Mouse (Mus musculus): ENCODE data around the gene Trim26. TPM values are rescaled to one million over a fixed set of nuclear protein-coding genes. Genes with fewer than 3 reads are reported as not detected.

Gene Trim26
- total RNA-seq, 1 experiment = 24.6 TPM

DNA sequence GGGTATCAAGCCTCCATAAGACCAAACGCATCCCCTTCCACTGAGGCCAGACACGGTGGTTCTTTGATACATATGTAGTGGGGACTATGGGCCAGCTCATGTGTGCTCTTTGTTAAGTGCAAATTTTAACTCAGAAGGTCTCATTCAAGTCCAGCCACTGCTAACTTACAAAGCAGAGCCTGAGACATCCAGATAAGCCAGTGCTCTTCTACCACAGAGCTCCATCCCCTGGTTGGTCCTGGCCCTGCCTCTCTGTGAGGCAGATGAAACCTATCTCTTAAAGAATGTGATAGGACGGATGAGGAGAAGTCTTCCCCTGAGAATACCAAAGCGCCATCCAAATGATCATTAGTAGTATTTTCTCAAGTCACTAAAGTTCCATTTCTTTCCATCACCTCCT, 62.4 kb downstream of the Trim26 start:
- TF ChIP-seq HCFC1 (IDR thresholded peaks at IDR 0.05; ENCODE audit: borderline replicate concordance, insufficient read depth, low read length) (no peak), MAFK (IDR thresholded peaks at IDR 0.05; ENCODE audit: insufficient read depth, low read depth, low read length) (no peak), ZC3H11A (IDR thresholded peaks at IDR 0.05; ENCODE audit: borderline replicate concordance, low read depth, low read length) (no peak), ZNF384 (IDR thresholded peaks at IDR 0.05; ENCODE audit: low read depth, low read length) (no peak), CHD2 (IDR thresholded peaks at IDR 0.05; ENCODE audit: low read depth, low read length) (no peak)
- no peak overlapping the region for H3K9ac ChIP-seq (ENCODE audit: insufficient read depth, low read depth, low read length, poor library complexity, severe bottlenecking)
- H3K27ac ChIP-seq (ENCODE audit: insufficient read depth, low read depth, low read length, poor library complexity, severe bottlenecking) = no peak overlapping the region
- no peaks in the 10 kb centered on the region for H3K9me3 ChIP-seq (ENCODE audit: control insufficient read depth, insufficient read depth, low read depth, low read length)
- no peaks in the 10 kb centered on the region for H3K36me3 ChIP-seq (ENCODE audit: control insufficient read depth, insufficient read depth, low read length, poor library complexity, severe bottlenecking)
- DNase-seq (ENCODE audit: low read depth, low spot score) = no peak
- no peak overlapping the region for H3K4me3 ChIP-seq (ENCODE audit: insufficient read depth in 1 of 2, low read depth in 1 of 2, low read length in 2 of 2, poor library complexity in 1 of 2, severe bottlenecking in 1 of 2)
- H3K4me1 ChIP-seq (ENCODE audit: control insufficient read depth in 2 of 2, insufficient read depth in 2 of 2, low read length in 2 of 2, poor library complexity in 1 of 2) = peaks cover 3 to 4% of the 10 kb centered on the region in 2 experiments; a peak in 2 of 4 replicates
- in situ Hi-C loops (cut with MboI; ENCODE audit: low sequenced_read_pairs in 2 of 2, unreplicated experiment in 2 of 2) = loop anchor here in 1 of 2 experiments (10.0 kb wide), 1 partner anchor 305 kb away; the partner anchor contains the start of gene Olfr94

DNA sequence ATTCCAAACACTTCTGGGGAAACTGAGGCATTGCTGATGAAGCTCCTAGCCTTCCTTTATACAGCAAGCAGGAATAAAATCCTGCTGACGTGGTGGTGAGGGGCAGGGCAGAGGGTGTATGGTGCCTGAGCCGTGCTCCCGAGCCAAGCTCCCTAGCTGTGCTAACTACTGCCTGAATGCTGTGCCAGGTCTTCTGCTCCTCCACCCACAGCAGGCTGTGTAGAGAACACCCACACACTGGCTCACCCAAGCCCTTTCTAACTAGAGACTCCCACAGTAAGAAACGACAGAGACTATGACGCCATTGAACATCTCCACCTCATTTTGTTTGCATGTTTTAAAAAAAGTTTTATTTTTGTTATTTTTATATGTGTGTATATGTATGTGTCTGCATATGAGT, 63.1 kb downstream of the Trim26 start:
- TF ChIP-seq HCFC1 (IDR thresholded peaks at IDR 0.05; ENCODE audit: borderline replicate concordance, insufficient read depth, low read length) (no peak), MAFK (IDR thresholded peaks at IDR 0.05; ENCODE audit: insufficient read depth, low read depth, low read length) (no peak)
- Histone ChIP-seq H3K4me3 (ENCODE audit: insufficient read depth in 1 of 2, low read depth in 1 of 2, low read length in 2 of 2, poor library complexity in 1 of 2, severe bottlenecking in 1 of 2) (no peak overlapping the region), H3K9ac (ENCODE audit: insufficient read depth, low read depth, low read length, poor library complexity, severe bottlenecking) (no peak overlapping the region), H3K9me3 (ENCODE audit: control insufficient read depth, insufficient read depth, low read depth, low read length) (no peaks in the 10 kb centered on the region), H3K4me1 (ENCODE audit: control insufficient read depth in 2 of 2, insufficient read depth in 2 of 2, low read length in 2 of 2, poor library complexity in 1 of 2) (peaks cover 3 to 4% of the 10 kb centered on the region in 2 experiments; a peak in 2 of 4 replicates), H3K27ac (ENCODE audit: insufficient read depth, low read depth, low read length, poor library complexity, severe bottlenecking) (no peak overlapping the region), H3K36me3 (ENCODE audit: control insufficient read depth, insufficient read depth, low read length, poor library complexity, severe bottlenecking) (no peaks in the 10 kb centered on the region)
- in situ Hi-C loops (cut with MboI; ENCODE audit: low sequenced_read_pairs in 2 of 2, unreplicated experiment in 2 of 2) = no loop called here
- DNase-seq (ENCODE audit: low read depth, low spot score) = no peak

DNA sequence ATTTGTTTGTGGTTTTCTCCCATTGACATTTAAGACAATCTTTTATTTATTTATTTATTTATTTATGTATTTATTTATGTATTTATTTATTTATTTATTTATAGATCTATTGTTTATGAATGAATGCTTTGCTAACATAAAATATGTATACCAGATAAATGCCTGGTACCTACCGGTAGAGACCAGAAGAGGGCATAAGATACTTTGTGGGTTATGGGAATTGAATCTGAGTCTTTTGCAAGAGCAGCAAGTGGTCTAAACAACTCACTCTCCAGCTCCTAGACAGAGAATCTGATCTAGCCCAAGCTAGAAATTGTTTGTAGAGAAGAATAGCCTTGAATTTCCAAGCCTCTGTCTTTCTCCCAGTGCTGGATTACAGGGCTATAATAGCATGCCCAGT, 63.8 kb downstream of the Trim26 start:
- DNase-seq (ENCODE audit: low read depth, low spot score) = no peak
- H3K36me3 ChIP-seq (ENCODE audit: control insufficient read depth, insufficient read depth, low read length, poor library complexity, severe bottlenecking) = no peaks in the 10 kb centered on the region
- H3K27ac ChIP-seq (ENCODE audit: insufficient read depth, low read depth, low read length, poor library complexity, severe bottlenecking) = no peak overlapping the region
- peaks cover 3 to 4% of the 10 kb centered on the region in 2 experiments; a peak in 2 of 4 replicates for H3K4me1 ChIP-seq (ENCODE audit: control insufficient read depth in 2 of 2, insufficient read depth in 2 of 2, low read length in 2 of 2, poor library complexity in 1 of 2)
- no peak for TF ChIP-seq ZNF384 (IDR thresholded peaks at IDR 0.05; ENCODE audit: low read depth, low read length)
- no peak for TF ChIP-seq HCFC1 (IDR thresholded peaks at IDR 0.05; ENCODE audit: borderline replicate concordance, insufficient read depth, low read length)
- TF ChIP-seq MAFK (IDR thresholded peaks at IDR 0.05; ENCODE audit: insufficient read depth, low read depth, low read length) = no peak
- no peak for TF ChIP-seq CHD2 (IDR thresholded peaks at IDR 0.05; ENCODE audit: low read depth, low read length)
- TF ChIP-seq ZC3H11A (IDR thresholded peaks at IDR 0.05; ENCODE audit: borderline replicate concordance, low read depth, low read length) = no peak
- in situ Hi-C loops (cut with MboI; ENCODE audit: low sequenced_read_pairs in 2 of 2, unreplicated experiment in 2 of 2) = no loop called here
- no peak overlapping the region for H3K4me3 ChIP-seq (ENCODE audit: insufficient read depth in 1 of 2, low read depth in 1 of 2, low read length in 2 of 2, poor library complexity in 1 of 2, severe bottlenecking in 1 of 2)
- no peak overlapping the region for H3K9ac ChIP-seq (ENCODE audit: insufficient read depth, low read depth, low read length, poor library complexity, severe bottlenecking)
- H3K9me3 ChIP-seq (ENCODE audit: control insufficient read depth, insufficient read depth, low read depth, low read length) = no peaks in the 10 kb centered on the region

DNA sequence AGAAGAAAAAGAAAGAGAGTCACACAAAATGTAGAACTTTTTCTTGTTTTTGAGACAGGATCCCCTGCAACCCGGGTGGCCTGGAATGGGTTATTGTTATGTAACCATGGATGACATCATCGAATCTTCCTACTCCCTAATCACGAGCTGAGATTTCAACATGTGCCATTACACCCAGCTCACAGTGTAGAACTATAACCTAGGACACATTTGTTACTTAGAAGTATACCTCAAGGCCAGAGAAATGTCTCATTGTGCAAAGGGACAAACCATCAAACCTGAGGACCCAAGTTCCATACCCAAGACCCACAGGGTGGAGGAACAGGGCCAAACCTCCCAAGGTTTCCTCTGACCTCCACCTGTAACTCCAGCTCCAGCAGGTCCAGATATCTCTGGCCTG, 66.7 kb downstream of the Trim26 start:
- Histone ChIP-seq H3K36me3 (ENCODE audit: control insufficient read depth, insufficient read depth, low read length, poor library complexity, severe bottlenecking) (no peaks in the 10 kb centered on the region), H3K27ac (ENCODE audit: insufficient read depth, low read depth, low read length, poor library complexity, severe bottlenecking) (no peak overlapping the region), H3K9ac (ENCODE audit: insufficient read depth, low read depth, low read length, poor library complexity, severe bottlenecking) (no peak overlapping the region), H3K4me1 (ENCODE audit: control insufficient read depth in 2 of 2, insufficient read depth in 2 of 2, low read length in 2 of 2, poor library complexity in 1 of 2) (peaks cover 3 to 4% of the 10 kb centered on the region in 2 experiments; a peak in 2 of 4 replicates), H3K9me3 (ENCODE audit: control insufficient read depth, insufficient read depth, low read depth, low read length) (no peaks in the 10 kb centered on the region), H3K4me3 (ENCODE audit: insufficient read depth in 1 of 2, low read depth in 1 of 2, low read length in 2 of 2, poor library complexity in 1 of 2, severe bottlenecking in 1 of 2) (no peak overlapping the region)
- in situ Hi-C loops (cut with MboI; ENCODE audit: low sequenced_read_pairs in 2 of 2, unreplicated experiment in 2 of 2) = no loop called here
- TF ChIP-seq HCFC1 (IDR thresholded peaks at IDR 0.05; ENCODE audit: borderline replicate concordance, insufficient read depth, low read length) (no peak), ZC3H11A (IDR thresholded peaks at IDR 0.05; ENCODE audit: borderline replicate concordance, low read depth, low read length) (no peak), CHD2 (IDR thresholded peaks at IDR 0.05; ENCODE audit: low read depth, low read length) (no peak), MAFK (IDR thresholded peaks at IDR 0.05; ENCODE audit: insufficient read depth, low read depth, low read length) (no peak), ZNF384 (IDR thresholded peaks at IDR 0.05; ENCODE audit: low read depth, low read length) (no peak)
- no peak for DNase-seq (ENCODE audit: low read depth, low spot score)

DNA sequence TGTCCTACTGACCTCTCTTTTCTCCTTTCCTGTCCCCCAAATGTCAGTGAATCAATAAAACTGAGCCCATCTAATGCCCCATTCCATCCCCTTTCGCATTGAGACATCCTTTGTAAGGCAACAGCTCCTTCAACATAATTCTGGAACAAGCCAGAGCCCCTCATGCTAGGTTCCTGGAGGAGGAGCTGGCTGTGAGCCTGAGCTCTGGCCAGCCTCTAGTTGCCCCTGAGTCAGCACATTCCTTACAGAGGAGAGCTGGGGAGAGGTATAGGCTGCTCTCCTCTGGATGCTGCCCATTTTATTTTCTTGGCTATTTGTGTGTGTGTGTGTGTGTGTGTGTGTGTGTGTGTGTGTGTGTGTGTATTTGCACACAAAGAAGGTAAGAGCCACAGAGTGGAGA, 71.3 kb downstream of the Trim26 start:
- no peak for DNase-seq (ENCODE audit: low read depth, low spot score)
- in situ Hi-C loops (cut with MboI; ENCODE audit: low sequenced_read_pairs in 2 of 2, unreplicated experiment in 2 of 2) = no loop called here
- Histone ChIP-seq H3K9ac (ENCODE audit: insufficient read depth, low read depth, low read length, poor library complexity, severe bottlenecking) (no peak overlapping the region), H3K4me1 (ENCODE audit: control insufficient read depth in 2 of 2, insufficient read depth in 2 of 2, low read length in 2 of 2, poor library complexity in 1 of 2) (peaks cover 3 to 5% of the 10 kb centered on the region in 2 experiments; a peak in 2 of 4 replicates), H3K4me3 (ENCODE audit: insufficient read depth in 1 of 2, low read depth in 1 of 2, low read length in 2 of 2, poor library complexity in 1 of 2, severe bottlenecking in 1 of 2) (no peak overlapping the region), H3K27ac (ENCODE audit: insufficient read depth, low read depth, low read length, poor library complexity, severe bottlenecking) (no peak overlapping the region), H3K9me3 (ENCODE audit: control insufficient read depth, insufficient read depth, low read depth, low read length) (no peaks in the 10 kb centered on the region), H3K36me3 (ENCODE audit: control insufficient read depth, insufficient read depth, low read length, poor library complexity, severe bottlenecking) (no peaks in the 10 kb centered on the region)
- TF ChIP-seq HCFC1 (IDR thresholded peaks at IDR 0.05; ENCODE audit: borderline replicate concordance, insufficient read depth, low read length) (no peak), MAFK (IDR thresholded peaks at IDR 0.05; ENCODE audit: insufficient read depth, low read depth, low read length) (peak; percentile 92)

Other genes with a start within 250 kb of the Trim26 start
- gene H2-M9, start 194.5 kb upstream of the Trim26 start, total RNA-seq (2012; rRNA removed) = not detected in 2 replicates
- gene H2-M1, start 164.9 kb upstream of the Trim26 start, total RNA-seq (2012; rRNA removed) = not detected in 2 replicates
- not detected in 2 replicates for gene H2-M10.5, start 64.2 kb upstream of the Trim26 start, total RNA-seq (2012; rRNA removed)
- not detected in 2 replicates for gene H2-M10.6, start 25.0 kb upstream of the Trim26 start, total RNA-seq (2012; rRNA removed)
- gene Trim15, start 30.1 kb downstream of the Trim26 start, total RNA-seq (2012; rRNA removed) = 0.16 TPM in 1 of 2 replicates, not detected in the other
- not detected in 2 replicates for gene Trim10, start 32.4 kb downstream of the Trim26 start, total RNA-seq (2012; rRNA removed)
- gene Trim40, start 53.0 kb downstream of the Trim26 start, total RNA-seq (2012; rRNA removed) = 0.18 and 0.26 TPM in 2 replicates
- gene Trim31, start 61.0 kb downstream of the Trim26 start, total RNA-seq (2012; rRNA removed) = not detected in 2 replicates
- 1.9 and 2.4 TPM in 2 replicates for gene Rnf39, start 105.8 kb downstream of the Trim26 start, total RNA-seq (2012; rRNA removed)
- 76.4 and 108 TPM in 2 replicates for gene Ppp1r11, start 114.6 kb downstream of the Trim26 start, total RNA-seq (2012; rRNA removed)
- gene Znrd1, start 121.4 kb downstream of the Trim26 start, total RNA-seq (2012; rRNA removed) = 74.5 and 81.0 TPM in 2 replicates
- gene Znrd1as, start 121.5 kb downstream of the Trim26 start, total RNA-seq (2012; rRNA removed) = 13.8 and 15.1 TPM in 2 replicates
- 14.8 and 16.9 TPM in 2 replicates for gene 2410137M14Rik, start 144.1 kb downstream of the Trim26 start, total RNA-seq (2012; rRNA removed)
- 49.4 and 55.4 TPM in 2 replicates for gene H2-M5, start 152.4 kb downstream of the Trim26 start, total RNA-seq (2012; rRNA removed)
- gene Zfp57, start 164.0 kb downstream of the Trim26 start, total RNA-seq (2012; rRNA removed) = 360 and 437 TPM in 2 replicates
- gene Mog, start 186.3 kb downstream of the Trim26 start, total RNA-seq (2012; rRNA removed) = 0.62 and 0.85 TPM in 2 replicates
- gene Gabbr1, start 208.8 kb downstream of the Trim26 start, total RNA-seq (2012; rRNA removed) = 60.9 and 106 TPM in 2 replicates